Mouse (Mus musculus): ENCODE measurements around the gene Rwdd2b. TPM values are rescaled to one million over a fixed set of nuclear protein-coding genes. Genes with fewer than 3 reads are reported as not detected.

Gene Rwdd2b
- polyA plus RNA-seq, 1 experiment from 2014 or later, result 12.3 TPM

GRCm38 (mm10) chr16:87387444-87387977, 52.9 kb downstream of the Rwdd2b start:
- H3K4me1 ChIP-seq (replicated peaks; ENCODE audit: control insufficient read depth, insufficient read depth, low read length), result no peaks in the 10 kb centered on the region
- no peak overlapping the region for H3K9ac ChIP-seq (ENCODE audit: low read length)
- H3K4me3 ChIP-seq (ENCODE audit: low read depth, low read length), result no peak overlapping the region
- ATAC-seq (replicated peaks; ENCODE audit: low FRiP score, low TSS enrichment, low read depth) (no peak), DNase-seq (ENCODE audit: low spot score) (no peak)
- no peaks in the 10 kb centered on the region for H3K27me3 ChIP-seq (replicated peaks; ENCODE audit: control insufficient read depth, insufficient read depth, low read length)
- WGBS, result 95% methylated on average over 3 of the region's 3 CpGs
- H3K4me2 ChIP-seq (ENCODE audit: low read length), result no peak overlapping the region
- H3K27ac ChIP-seq (ENCODE audit: low read depth), result no peak overlapping the region
- H3K9me3 ChIP-seq (ENCODE audit: control insufficient read depth, low read length), result no peaks in the 10 kb centered on the region
- H3K36me3 ChIP-seq (ENCODE audit: control insufficient read depth, insufficient read depth, low read length), result peaks cover 44% of the 10 kb centered on the region

- Histone ChIP-seq H3K4me2 (ENCODE audit: low read length) (no peak overlapping the region), H3K36me3 (ENCODE audit: control insufficient read depth, insufficient read depth, low read length) (peaks cover 70% of the 10 kb centered on the region), H3K9me3 (ENCODE audit: control insufficient read depth, low read length) (no peaks in the 10 kb centered on the region), H3K27me3 (replicated peaks; ENCODE audit: control insufficient read depth, insufficient read depth, low read length) (no peaks in the 10 kb centered on the region), H3K9ac (ENCODE audit: low read length) (no peak overlapping the region), H3K4me3 (ENCODE audit: low read depth, low read length) (no peak overlapping the region), H3K4me1 (replicated peaks; ENCODE audit: control insufficient read depth, insufficient read depth, low read length) (no peaks in the 10 kb centered on the region), H3K27ac (ENCODE audit: low read depth) (no peak overlapping the region)
- DNase-seq (ENCODE audit: low spot score), result no peak
- WGBS, result 71% methylated on average over 2 of the region's 2 CpGs
- no peak for ATAC-seq (replicated peaks; ENCODE audit: low FRiP score, low TSS enrichment, low read depth)
Measured at GRCm38 (mm10) chr16:87384366-87384765, 56.0 kb downstream of the Rwdd2b start.

Other genes starting within 250 kb of the Rwdd2b start
- 24.7 and 25.6 TPM in 2 replicates for gene N6amt1, start 86.4 kb downstream of the Rwdd2b start, polyA plus RNA-seq (2014; fragmentation: Nextera tagmentation; extraction: Ambion mirVana)
- 28.9 and 34.7 TPM in 2 replicates for gene Ltn1, start 8.0 kb downstream of the Rwdd2b start, polyA plus RNA-seq (2014; fragmentation: Nextera tagmentation; extraction: Ambion mirVana)
- gene Usp16, start 14.1 kb upstream of the Rwdd2b start, polyA plus RNA-seq (2014; fragmentation: Nextera tagmentation; extraction: Ambion mirVana), result 46.9 and 50.0 TPM in 2 replicates
- gene Cct8, start 55.3 kb upstream of the Rwdd2b start, polyA plus RNA-seq (2014; fragmentation: Nextera tagmentation; extraction: Ambion mirVana), result 458 and 473 TPM in 2 replicates
- gene Map3k7cl, start 112.8 kb upstream of the Rwdd2b start, polyA plus RNA-seq (2014; fragmentation: Nextera tagmentation; extraction: Ambion mirVana), result 0.28 and 0.35 TPM in 2 replicates